Mouse (Mus musculus) testis, adult 2 months (tissue): ENCODE results near the gene Sema3c.

Experiments used
- CTCF ChIP-seq: fragments of 200-500 bp; IDR thresholded peaks from 2 replicates; pipeline ENCODE4 v1.5.1; 2012; ENCODE audit warnings: low read depth, mild to moderate bottlenecking, inconsistent platforms, low read length, moderate library complexity; ENCODE audit not compliant: control insufficient read depth, insufficient read depth, insufficient replicate concordance
- POLR2A ChIP-seq: fragments of 200-500 bp; IDR thresholded peaks from 2 replicates; pipeline ENCODE4 v1.6.1; 2012; ENCODE audit warnings: low read depth, mild to moderate bottlenecking, inconsistent platforms, low read length, moderate library complexity; ENCODE audit not compliant: control insufficient read depth

DNA sequence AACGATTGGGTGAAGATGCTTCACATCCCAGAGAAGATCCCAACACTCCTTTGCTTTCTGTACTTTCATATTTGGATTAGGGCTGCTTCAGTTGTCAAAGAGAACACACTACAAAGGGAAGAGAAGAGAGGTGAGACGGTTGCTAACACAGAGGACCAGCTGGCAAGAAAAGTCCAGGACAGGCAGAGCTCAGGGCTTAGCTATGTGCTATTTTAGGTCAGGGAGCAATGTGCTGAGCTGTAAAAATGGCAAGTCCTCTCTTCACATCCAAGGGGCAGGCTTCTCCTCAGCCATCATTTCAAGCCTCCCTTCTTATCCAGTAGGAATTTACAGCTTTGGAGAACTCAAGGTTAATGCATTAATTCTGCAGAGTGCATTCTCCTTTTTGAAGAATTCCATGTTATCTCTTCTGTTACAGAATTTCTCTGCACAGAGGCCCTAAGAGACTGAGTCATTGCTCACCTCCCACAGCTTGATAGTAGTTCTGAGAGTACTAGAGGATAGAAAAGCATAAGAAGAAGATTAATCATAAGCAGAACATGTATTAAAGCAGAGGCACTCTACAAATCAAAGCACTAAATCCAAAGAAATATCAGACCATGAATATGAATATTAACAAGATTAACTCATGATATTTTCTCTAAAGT is 10.3 kb downstream of the Sema3c start:
- TF ChIP-seq POLR2A (no peak), CTCF (no peak)
